Mouse (Mus musculus) retina, adult 2 months (tissue): Measurements from ENCODE around the gene Fat1.

ENCODE experiments used
- DNase-seq: peaks from one replicate; pipeline ENCODE4 v3.0.0-alpha.2; 2012; ENCODE audit warnings: low read depth, low spot score

Gene Fat1

DNA sequence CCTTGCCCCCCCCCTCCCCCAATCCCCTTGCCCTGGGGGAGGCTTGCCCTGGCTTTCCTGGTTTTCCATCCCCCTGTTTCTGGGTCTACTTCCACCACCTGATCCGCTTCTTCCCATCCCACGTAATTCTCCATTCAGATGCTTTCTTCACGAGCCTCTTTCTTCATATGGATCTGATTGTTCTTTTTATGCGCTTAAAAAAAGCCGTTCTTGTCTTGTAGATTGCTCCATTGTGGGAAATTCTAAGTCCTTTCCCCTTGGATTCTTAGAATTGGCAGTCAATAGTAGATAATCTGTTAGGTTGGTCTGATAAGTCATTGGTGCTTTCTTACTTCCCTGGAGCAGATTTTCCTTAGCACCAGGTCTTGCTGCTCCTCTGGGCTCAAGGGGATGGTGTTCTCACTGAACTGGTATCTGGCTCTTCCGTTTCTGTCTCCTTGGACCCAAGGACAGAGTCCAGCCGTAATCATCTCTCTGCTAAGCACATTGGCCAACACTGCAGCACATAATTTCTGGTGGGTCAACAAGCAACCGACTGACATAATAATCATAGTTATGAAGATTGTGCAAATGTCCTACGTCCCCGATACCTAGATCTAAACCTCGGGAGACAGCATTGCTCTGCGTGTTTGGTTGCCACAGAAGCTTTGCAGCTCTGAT, 27.5 kb downstream of the Fat1 start:
- DNase-seq: no peak

DNA sequence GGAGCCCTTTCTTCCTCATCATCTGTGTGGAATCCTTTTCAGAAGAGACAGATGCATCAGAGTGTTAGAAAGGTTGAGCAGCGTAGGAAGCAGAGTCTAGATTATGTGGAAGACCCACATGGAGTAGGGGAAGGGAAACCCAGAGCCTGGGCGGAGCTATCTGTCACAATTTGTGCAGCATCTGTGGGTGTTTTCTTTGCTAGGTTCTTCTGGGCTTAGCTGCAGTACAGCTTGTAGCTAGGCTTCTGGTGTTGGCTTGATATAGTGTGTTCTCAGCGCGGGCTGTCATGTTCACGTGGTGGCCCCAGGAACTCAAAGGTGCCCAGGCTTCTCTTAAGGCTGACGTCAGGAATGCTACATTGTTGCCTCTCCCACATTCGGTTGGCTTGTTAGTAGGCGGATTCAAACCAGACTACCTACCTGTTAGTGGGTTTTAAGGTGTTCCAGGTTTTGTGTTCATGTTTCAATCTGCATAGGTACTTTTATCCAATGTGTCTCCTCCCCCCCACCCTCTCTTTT, 32.3 kb downstream of the Fat1 start:
- DNase-seq: no peak

DNA sequence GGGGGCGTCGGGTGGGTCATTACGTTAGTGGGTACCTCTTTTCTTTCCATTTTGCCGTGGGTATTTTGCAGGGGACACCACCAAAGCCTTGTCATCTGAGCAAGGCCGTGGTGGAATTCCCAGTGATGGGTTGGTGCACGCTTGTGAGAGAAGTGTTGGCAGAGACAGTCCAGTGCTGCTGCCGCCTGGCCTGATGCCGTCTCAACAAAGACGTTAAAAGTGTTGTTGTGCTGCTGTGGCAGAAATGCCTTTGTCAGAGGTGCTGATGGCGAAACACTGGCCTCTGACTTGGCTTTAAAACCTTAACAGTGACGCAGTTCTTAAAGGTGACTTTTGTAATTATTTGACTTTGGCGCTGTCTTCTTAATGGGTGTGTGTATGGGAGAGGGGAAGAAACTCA, 34.8 kb downstream of the Fat1 start:
- no peak for DNase-seq

DNA sequence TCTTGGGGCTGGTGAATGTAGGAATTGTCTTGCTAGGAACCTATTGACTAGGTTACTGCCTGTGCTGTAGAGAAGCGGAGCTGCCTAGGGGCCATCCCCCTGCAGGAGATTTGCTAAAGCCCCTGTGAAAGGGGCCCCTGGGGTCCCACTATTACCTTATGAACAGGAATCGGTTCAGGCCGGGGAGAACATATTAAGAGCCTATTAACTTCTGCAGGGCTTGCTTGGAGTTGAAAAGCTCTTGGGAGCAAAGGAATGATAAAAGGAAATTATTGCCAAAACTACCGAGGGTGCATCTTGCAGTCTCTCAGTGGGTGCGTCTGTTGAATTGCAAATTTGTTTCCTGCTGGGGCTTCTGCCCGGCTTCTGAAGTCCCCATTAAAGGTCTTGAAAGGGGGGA, 36.1 kb downstream of the Fat1 start:
- DNase-seq: no peak

DNA sequence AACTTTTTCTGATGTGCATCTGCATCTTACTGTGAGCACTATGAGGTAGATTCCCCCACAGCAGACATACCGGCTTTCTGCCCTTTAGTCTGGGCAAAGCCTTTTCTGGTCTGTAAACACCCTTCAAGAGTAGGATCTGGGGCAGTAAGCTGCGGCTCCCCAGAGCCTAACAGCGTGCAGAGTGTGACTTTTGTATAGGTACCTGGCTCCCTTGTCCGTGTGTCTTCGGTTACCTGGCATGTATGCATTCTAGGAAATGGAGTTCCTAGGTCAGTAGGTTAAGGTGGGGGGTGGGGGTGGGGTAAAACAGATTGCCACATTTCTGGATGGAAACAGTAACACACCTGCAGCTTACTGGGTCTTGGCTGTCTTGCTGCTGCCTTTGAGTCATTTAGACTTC, 36.7 kb downstream of the Fat1 start:
- no peak for DNase-seq

DNA sequence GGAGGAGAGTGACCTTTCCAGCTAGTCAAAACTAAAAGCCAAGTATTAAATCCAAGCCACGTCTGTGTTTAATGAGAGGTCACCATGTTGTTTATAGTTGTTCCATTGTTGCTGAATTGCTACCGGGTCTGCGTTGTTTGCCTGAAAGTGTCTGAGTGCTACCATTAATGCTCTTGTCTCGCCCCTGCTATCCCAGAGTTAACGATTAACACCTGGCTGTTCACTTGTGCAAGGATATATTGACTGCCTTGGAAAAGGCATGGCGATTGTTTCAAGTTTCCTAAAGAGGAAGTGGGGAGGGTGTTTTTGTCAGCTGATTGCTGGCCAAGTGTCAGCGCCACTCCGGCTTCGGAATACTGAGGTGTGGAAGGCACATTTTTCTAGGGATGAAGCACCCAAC, 39.9 kb downstream of the Fat1 start:
- DNase-seq: no peak

DNA sequence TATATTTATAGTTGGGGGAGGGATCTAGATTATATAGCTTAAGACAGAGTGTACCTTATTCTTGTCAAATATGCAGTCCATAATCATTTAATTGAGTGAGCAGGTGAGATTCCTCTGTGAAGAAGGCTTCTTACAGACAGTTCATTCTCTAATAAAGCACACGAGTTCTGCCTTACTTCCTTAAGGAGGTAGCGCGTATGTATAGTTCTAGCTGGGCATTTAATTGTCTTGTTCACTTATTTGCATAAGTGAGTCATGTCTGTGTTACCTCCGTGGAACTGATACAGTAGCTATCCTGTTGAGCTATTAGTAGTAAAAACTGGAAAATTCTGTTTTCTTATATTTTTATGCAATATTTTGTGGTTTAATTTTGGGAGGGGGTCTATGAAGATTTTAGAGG, 40.4 kb downstream of the Fat1 start:
- no peak for DNase-seq

DNA sequence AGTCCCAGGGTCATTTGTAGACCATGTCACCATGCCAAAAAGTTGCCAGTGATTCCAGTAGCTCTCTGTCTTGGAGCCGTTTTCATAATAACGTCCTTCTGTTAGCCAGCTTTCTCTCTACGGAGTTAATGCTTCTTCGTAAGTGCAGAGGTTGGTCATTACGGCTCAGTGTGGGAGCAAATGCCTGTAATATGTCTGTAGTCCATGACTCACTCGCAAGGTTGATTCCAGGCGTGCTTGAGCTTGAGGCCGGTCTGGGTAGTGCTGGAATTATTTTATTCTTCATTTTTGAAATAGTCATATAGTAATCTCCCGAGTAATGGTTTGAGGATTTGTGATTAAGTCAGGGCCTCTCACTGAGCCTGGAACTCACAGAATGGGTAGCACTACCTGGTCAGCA, 43.4 kb downstream of the Fat1 start:
- no peak for DNase-seq

DNA sequence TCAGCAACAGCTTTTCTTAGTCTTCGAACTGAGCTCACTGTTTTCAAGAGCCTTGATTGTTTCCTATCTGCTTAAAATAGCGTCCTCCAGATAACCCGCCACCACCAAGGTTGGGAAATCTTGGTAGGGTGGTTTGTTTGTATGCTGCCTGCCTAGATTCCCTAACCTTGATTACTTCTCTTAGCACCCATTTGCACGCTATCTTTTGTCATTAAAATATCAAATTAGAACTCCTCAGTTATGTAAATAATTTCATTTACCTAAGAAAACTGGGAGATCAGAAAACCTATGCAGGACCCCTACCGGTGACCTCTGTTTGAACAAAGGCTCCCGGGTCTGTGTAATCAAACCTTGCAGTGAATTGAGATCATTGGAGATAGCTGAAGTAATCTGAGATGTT, 44.0 kb downstream of the Fat1 start:
- DNase-seq: no peak

DNA sequence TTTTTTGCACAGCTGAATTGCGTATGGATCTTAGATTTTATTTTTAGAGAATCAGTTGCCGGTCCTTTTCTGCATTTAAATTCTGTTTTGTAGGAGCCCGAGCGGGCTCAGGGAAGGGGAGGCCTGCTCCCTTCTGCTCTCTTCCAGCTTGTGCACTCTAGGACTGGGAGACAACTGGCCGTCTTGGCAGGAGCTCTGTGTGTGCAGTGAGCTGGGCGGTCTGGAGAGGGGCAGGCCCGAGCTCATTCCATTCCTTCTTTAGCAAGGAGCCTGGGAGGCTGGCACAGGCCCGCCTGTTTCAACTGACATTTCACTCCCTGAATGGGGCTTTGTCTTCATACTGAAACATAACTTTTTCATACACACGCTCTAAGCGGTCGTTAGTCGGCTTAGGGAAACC, 44.8 kb downstream of the Fat1 start:
- no peak for DNase-seq

DNA sequence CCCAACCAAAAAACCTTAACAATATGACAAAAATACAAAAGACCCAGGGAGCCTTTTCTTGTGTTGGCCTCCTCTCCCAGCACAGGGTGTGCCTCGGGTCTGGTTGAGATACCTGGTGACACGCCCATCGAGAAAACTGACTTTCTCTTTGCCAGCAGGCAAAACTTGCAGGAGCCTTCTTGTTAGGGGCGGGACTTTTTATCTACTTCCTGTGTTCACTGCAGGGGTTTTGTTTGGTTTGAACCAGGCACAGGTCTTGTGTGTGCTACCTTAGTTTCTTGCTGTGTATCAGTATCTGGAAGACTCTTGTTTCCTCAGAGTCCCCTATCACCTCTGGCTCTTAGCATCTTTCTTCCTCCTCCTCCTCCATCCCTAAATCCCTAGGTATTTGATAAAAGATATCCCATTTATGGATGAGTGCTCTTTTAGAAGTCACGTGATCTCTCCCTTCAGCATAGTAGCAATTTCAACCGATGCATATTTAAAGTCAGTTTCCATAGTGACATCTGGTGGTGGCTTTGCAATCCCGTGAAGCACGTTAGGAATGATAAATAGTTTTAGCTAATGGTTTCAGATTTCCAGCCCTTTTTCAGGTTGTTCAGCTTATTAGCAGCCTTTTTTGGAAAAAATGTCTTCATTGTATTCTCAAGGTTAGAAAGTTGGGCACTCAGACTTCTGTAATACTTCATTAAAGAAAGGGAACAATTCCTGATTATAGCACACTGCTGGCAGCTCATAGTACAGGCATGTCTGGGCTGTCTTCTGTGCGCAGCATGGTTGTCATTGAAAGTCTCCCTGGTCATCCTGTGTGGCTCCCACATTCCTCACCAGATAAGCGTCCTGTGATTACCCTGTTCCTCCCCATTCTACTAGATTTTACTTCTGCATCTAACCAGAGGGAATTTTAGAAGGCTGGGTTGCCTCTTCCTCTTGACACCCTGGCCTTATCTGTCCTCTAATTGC, 50.4 kb downstream of the Fat1 start:
- peak; percentile 8 for DNase-seq

DNA sequence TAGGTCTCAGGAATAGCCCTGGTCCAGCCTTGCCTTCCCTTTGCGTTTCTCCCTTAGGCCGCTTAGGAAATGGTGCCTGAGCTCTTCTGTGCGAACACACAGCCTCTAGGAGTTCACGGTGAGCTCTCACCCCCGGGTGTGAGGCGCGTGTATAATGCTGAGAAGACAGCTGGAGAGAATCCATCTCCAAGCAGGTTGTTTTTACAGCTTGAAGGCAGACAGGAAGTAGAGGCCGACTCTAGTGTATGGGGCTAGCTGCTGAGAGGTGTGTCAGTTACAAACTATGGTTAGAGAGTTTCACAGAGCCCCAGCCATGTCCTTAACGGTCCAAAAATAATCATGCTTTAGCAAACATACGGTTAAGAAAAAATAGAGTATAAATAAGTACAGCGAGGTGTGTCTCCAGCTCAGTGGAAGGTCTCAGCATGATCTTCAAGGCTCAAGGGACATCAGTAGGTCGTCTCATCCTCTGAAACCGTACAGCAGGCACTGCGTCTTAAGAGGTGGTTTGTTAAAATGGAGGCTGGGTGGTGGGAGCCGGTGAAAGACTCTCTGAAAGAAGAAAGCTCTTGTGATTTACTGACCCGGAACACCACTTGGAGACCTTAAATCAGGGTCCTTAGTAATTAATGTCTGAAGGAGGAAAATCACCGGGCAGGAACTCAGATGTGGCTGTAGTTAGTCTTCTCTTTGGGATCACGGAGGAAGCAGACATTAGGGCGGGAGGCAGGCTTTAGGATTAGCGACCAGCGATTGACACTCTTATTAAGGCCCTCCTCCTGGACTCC, 56.6 kb downstream of the Fat1 start:
- DNase-seq: no peak

DNA sequence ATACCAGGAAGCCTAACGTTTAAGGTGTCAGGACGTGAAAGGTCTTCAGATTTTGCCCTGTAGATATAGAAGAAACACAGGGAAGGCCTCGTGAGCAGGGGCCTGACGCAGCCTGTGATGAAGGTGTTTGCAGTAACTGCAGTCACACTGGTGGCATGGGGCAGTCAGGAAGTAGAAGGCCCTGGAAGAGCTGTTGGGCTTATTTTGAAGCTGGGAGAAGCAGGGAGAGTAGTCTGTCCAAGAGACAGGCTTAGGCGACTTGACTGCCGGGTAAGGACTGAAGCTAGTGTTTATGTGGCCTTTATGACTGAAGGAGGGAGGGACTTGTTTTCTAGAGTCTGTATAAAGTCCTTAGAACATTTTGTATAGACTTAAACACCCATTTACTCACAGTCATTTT, 57.4 kb downstream of the Fat1 start:
- no peak for DNase-seq

DNA sequence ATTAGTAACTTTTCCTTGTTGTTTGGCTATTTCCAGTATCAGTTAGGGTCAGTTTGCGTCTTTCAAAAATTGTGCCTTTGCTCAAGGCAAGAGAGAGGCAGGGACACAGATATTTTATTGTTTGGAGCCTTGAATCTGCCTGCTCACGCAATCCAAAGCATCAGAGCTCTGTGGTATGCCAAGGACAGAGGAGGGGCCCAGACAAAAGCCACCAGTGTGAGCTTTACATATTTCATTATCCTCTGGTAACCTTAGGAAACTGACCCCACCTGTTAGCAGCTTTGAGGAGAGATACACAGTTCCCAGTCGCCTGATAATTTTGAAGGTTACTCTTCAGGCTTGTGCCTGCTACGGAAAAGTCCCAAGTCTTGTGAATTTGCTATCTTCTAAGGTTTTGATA, 58.1 kb downstream of the Fat1 start:
- DNase-seq: no peak

DNA sequence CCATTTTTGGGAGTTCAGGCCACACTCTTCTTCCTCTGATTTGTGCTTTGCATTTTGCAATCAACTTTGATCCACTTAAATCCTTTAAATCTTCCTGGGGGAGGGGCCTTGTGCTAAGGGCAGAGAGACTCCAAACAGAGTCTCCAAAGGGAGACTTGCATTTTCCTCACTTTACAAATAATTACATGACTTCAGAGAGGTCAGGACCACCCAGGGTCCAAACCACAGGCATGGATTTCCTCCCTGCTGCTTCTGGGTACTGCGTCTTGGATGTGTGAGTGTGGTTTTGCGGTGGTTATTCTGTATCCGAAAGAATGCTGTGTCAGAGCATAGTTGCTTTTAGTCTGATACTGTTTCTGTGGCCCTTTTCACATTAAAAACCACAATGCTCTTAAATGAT, 61.2 kb downstream of the Fat1 start:
- DNase-seq: no peak

DNA sequence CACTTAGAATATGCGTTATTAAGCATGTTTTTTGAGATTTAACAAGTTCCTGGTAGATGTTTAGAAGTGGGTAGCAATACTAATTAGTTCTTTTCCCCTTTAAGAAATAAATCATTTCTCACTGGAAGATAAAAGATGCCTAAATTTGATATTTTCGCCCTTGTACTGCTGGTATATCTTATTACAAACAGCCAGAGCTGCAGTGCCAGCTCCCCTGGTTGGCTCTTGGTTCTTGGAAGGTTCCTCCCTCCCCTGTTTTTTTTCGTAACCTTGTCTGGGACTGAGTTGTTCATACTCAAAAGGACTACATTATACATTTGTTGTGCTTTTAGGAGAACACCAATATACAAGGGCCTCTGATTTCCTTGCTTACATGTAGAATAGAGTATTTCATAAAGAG, 62.1 kb downstream of the Fat1 start:
- no peak for DNase-seq

DNA sequence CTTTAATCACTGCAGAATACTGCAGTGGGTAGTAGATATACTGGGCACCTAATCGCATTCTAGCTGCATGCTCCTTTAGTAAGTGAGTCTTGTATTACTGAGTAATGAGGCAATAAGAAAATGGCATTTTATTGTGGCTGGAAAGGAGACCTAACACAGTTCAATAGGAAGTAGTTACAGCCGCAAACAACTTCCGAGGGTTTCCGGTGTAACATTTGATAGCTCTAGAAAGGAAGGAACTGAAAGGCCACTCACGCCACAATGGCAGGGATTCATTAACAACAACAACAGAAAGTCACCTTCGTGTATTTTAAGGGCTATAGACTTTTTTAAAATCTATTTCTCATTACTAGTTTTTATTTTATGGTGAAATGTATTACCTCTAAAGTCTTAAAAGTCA, 62.6 kb downstream of the Fat1 start:
- DNase-seq: no peak

DNA sequence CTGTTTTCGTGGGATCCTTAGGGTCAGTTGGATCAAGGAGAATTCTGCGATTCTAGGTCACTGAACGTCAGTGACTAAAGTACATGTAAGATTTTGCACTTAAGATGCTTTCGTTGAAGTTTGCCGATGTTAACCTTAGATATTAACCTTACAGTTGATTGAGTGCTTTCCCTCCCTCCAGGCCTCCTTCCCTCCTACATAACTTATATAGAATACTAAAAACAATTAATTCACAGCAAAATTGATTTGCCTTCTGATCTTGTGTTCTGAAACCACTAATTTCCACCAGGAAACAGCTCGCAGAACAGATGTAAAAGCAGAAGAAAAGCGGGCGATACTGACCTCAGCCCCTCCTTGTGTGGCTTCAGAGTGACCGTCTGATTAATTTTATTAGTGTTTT, 63.0 kb downstream of the Fat1 start:
- DNase-seq: no peak

DNA sequence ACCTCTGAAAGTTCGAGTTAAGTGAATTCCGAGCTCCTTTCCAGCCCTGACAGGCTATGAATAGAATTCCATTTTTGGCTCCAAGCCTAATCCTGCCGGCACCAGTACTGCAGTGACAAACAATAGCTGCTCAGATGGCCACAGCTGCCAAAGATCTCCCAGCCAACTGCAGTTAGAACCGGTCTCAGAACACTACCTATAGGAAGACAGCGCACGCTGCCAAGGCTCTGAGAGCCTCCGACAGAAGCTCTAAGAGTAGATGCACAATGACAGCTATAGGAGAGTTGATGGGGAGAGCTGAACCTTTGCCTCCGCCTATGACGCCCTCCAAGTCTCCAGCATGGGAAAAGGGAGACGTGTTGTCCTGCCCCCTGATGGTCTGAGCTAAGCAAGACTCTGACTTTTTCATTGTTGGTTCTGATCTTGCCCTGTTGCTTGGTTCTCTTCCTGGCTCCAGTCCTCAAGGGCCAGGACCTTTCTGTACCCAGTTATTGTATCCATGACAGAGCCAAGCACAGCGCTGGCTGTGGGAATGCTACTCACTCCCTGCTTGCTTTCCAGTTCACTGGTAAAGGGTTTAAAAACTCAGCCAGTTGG, 63.5 kb downstream of the Fat1 start:
- no peak for DNase-seq

DNA sequence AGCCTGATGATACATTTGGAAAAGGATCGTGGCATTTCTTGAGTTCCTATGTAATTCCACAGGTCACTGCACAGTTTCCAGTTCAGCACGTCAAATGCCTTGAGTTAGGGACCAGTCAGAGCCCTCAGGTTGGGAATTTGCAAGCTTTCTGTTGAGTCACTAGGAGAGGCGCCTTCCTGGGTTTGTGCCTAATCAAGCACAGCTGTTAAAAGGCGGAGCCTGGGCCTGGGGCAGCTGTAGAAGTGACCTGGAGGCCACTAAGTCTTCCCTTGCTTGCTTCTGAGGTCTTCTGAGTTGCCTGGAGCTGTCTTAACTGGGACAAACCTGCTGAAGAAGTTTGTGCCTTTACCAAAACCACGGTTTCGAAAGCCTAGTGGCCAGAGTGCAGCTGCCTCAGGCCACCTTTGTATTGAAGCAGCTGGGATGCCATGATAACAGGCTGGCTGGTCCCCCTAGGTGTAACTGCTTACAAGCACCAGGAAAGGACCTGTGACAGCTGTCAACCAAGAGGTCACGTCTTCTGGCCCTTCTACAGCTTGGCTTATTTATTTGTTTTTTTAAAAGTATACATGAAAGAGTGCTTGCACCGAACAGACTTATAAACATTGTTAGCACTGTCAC, 66.4 kb downstream of the Fat1 start:
- DNase-seq: no peak

DNA sequence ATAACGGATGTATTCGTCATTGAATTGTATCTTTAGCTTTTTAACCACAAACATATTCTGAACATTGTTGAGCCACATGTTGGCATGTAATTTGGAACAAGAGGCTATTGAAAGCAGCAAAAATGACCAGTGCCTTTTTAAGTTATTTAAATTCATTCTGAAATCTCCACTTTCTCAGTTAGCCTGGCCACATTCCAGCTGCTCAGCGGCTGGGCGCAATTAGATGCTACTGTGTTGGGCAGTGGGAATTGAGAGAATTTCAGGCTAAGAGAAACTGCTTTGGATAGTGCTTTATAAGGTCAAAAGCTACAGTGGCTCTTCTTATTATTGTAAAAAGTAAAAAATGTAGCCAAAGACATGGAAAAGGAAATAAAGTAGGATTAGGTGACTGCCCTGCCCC, 67.4 kb downstream of the Fat1 start:
- DNase-seq: no peak
